Mouse (Mus musculus) embryonic facial prominence, embryonic 10.5 days (tissue): ENCODE results near the gene Gnai1. TPM values are rescaled to one million over a fixed set of nuclear protein-coding genes. Genes with fewer than 3 reads are reported as not detected.
"Not testable (repeated sequence)": the region's sequence is repeated elsewhere in the genome, so short reads cannot be mapped to it uniquely, and the experiment has no call there.

Experiments used
- DNase-seq: peaks from one replicate; pipeline ENCODE4 v3.0.0-alpha.2; 2017; ENCODE audit warnings: low spot score
- H3K27ac ChIP-seq: fragments of 300-500 bp; sonication (generic); replicated peaks from 2 replicates; pipeline ENCODE4 v1.5.1; 2016; ENCODE audit warnings: mild to moderate bottlenecking
- H3K27me3 ChIP-seq: fragments of 300-500 bp; sonication (generic); replicated peaks from 2 replicates; pipeline ENCODE4 v1.6.1; 2016; ENCODE audit warnings: low read depth, mild to moderate bottlenecking; ENCODE audit not compliant: poor library complexity, severe bottlenecking
- H3K36me3 ChIP-seq: fragments of 300-500 bp; sonication (generic); replicated peaks from 2 replicates; pipeline ENCODE4 v1.6.1; 2016; ENCODE audit warnings: mild to moderate bottlenecking, moderate library complexity
- H3K4me1 ChIP-seq: fragments of 300-500 bp; sonication (generic); 2 replicates; pipeline ENCODE4 v1.6.1; 2016
- H3K4me3 ChIP-seq: fragments of 300-500 bp; sonication (generic); 2 replicates; pipeline ENCODE4 v1.5.1; 2016; ENCODE audit warnings: mild to moderate bottlenecking, moderate library complexity
- H3K9me3 ChIP-seq: fragments of 300-500 bp; sonication (generic); 2 replicates; pipeline ENCODE4 v1.6.1; 2016; ENCODE audit warnings: mild to moderate bottlenecking
- WGBS: fragments of 180-500 bp; shearing (Covaris S2); methylation state at CpG from one replicate; pipeline ENCODE4 v1.1.7; 2016; 5-methylcytosine and 5-hydroxymethylcytosine counted together
- polyA plus RNA-seq: library from polyadenylated mRNA; unstranded; fragments of >200 nt; fragmentation: Nextera tagmentation; extraction: Ambion mirVana; gene quantifications from 2 replicates; pipeline ENCODE4 v1.2.1, GENCODE M21; 2016

The Gnai1 gene
- 11.1 and 12.7 TPM in 2 replicates for polyA plus RNA-seq

DNA sequence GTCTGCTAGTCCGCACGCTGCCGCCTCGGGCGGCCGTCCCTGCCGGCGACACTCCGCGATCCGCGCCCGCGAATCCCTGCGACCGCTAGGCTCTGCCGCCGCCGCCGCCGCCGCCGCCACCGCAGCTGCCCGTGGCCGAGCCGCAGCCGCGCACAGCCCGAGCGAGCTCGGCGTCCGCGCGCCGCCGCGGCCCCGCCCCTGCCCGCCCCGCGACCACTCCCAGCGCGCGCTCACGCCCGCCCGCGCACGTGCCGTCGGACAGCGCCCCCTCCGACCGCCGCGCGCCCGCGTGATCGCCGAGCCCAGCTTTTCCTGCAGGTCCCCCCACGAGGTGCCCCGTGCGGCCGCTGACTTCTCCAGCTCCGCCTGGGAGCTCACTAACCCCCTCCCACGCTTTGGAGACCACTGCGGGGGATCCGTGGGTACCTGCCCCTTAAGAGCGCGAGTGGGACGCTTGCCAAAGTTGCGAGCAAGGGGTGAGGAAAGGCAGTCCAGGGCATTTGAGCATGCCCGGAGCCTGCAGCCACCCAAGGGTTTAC, at the start of gene Gnai1:
Gene Gnai1 (minus strand): TSS at position 75 of the 539 bp plus-strand sequence.
- Histone ChIP-seq H3K4me1 (peaks cover 10% of the 10 kb centered on the region), H3K36me3 (no peaks in the 10 kb centered on the region), H3K9me3 (no peaks in the 10 kb centered on the region), H3K27me3 (peaks cover 22% of the 10 kb centered on the region), H3K4me3 (peak within 1 kb of the TSS; percentile 84), H3K27ac (peak within 1 kb of the TSS; percentile 85)
- WGBS = 5% methylated on average over 76 of the region's 76 CpGs
- DNase-seq = peak; percentile 90

DNA sequence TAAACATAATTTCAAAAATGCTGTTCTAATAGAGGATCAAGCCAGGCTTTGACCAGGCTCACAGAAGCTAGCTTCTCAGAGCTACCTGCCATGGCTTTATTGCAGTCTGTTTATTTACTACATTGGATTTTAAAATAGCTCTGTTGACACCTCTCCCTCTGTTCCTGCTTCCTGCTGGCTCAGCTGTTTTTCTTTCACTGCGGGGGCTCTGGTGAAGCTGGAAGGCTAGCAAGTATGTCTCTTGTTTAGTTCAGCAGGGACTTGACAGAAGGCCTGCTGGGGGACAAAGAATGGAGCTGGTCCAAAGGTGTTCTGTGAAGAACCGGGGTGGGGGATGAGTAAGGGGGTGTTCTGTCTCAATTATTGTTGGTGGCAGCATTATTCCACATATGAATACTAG, 7.7 kb upstream of the Gnai1 start:
- H3K27me3 ChIP-seq = no peaks in the 10 kb centered on the region
- no peak overlapping the region for H3K4me3 ChIP-seq
- H3K9me3 ChIP-seq = no peaks in the 10 kb centered on the region
- H3K4me1 ChIP-seq = no peaks in the 10 kb centered on the region
- DNase-seq = no peak
- 11% methylated on average over 2 of the region's 2 CpGs for WGBS
- no peak overlapping the region for H3K27ac ChIP-seq
- H3K36me3 ChIP-seq = no peaks in the 10 kb centered on the region

DNA sequence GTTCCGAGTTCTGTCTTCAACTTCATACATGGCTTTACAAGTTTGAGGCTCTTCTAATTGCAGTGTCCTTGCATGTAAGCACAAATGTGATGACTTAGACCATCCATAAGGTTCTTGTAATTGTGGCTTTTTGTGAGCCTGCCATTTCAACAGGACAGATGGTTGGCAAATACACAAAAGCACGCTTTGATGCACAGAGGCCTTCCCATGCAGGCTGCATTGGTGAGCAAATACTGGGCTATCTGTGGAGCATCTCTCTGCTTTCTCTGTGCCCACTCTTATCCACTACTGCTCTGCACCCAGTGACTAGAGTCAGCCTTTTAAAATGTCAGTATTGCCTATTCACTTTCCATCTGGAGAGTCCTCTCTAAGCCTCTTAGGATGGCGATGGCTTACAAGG, 5.3 kb upstream of the Gnai1 start:
- Histone ChIP-seq H3K27ac (no peak overlapping the region), H3K9me3 (no peaks in the 10 kb centered on the region), H3K4me1 (peaks cover 3% of the 10 kb centered on the region; the same call in 1 of the 2 replicates), H3K27me3 (peaks cover 14% of the 10 kb centered on the region), H3K4me3 (no peak overlapping the region), H3K36me3 (no peaks in the 10 kb centered on the region)
- DNase-seq = no peak
- WGBS = 94% methylated on average over 3 of the region's 3 CpGs

DNA sequence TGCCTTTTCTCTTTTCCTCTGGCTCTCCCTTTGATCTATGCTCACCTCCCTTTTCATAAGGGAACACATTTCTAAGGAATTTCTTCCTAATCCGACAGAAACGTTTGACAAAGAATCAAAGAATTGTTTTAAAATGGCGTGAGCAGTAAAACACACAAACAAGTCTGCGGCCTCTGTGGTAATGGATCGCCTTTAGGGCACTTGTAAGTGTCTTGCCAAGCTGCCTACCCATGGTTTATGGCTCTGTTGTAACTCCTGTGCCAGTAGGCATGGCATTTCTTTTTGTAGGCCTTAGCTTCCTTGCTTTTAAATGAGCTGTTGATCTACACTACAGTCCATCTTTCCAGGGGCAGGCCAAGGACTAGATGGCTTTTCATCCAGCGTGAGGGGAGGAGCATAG, 801 bp upstream of the Gnai1 start:
- Histone ChIP-seq H3K27ac (peak overlapping the region; percentile 82; the same call in 1 of the 2 replicates), H3K4me1 (peaks cover 10% of the 10 kb centered on the region), H3K4me3 (peak overlapping the region; percentile 84), H3K36me3 (no peaks in the 10 kb centered on the region), H3K27me3 (peaks cover 22% of the 10 kb centered on the region), H3K9me3 (no peaks in the 10 kb centered on the region)
- DNase-seq = no peak
- 23% methylated on average over 6 of the region's 6 CpGs for WGBS

DNA sequence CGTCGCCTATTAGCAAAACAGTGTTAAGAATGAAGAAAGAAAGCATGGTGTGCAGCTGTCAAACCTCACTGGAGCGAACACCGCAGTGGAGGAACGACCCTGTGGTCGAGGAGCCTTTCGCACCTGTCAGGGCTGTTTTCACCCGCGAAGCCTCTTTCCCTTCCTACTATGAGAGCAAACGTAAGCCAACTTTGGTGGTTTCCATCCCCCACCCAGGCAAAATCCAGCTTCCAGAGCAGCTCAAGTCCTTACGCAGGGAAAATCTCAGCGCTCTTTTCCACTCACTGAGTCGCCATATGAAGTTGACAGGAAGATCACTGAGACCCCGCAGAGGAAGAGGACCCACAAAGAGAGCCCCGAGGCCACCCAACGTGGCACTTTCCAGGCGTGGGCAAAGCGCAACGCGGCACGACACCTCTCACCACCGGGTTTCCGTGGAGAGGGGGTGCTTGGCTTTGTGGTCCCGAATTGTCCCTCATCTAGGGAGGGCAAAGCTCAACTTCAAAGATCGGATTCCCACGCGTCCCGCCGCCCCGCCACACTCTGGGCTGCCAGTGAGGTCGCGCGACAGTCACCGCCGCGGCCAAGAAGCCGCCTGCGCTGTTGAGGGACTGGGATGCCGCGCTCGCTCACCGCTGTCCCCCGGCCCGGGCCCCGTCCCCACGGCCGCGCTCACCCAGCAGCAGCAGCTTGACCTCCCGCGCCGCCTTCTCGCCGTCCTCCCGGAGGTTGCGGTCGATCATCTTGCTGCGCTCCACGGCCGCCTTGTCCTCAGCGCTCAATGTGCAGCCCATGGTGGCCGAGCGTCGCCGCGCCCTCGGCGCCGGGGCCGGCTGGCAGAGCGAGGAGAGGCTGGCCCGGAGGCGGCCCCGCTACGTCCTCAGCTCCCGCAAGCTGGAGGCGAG, 527 bp downstream of the Gnai1 start:
- peaks cover 22% of the 10 kb centered on the region for H3K27me3 ChIP-seq
- no peaks in the 10 kb centered on the region for H3K9me3 ChIP-seq
- no peaks in the 10 kb centered on the region for H3K36me3 ChIP-seq
- peak overlapping the region; percentile 85 for H3K27ac ChIP-seq
- peaks cover 10% of the 10 kb centered on the region for H3K4me1 ChIP-seq
- peak overlapping the region; percentile 84 for H3K4me3 ChIP-seq
- peak; percentile 48 for DNase-seq
- WGBS = 1% methylated on average over 76 of the region's 76 CpGs

DNA sequence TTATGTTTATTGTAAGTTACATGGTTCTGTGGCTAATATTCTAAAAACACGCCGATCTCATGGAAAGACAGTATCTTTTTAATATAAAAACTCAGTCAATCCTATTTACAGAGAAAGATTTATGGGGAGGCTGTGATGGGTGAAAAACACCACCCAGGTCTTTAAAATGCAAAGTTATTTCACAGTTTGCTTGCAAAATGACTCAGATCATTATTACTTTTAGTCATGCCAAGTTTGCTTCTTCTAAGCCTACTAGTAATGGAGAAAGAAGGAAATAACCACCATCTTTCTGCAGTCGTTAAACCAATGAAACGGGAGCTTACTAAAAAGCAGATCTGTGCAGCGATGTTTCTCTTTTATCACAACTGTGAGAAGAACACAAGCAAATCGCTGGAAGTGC, 1.4 kb downstream of the Gnai1 start:
- no peaks in the 10 kb centered on the region for H3K36me3 ChIP-seq
- H3K27me3 ChIP-seq = peaks cover 22% of the 10 kb centered on the region
- DNase-seq = no peak
- H3K9me3 ChIP-seq = no peaks in the 10 kb centered on the region
- H3K27ac ChIP-seq = no peak overlapping the region
- H3K4me1 ChIP-seq = peaks cover 10% of the 10 kb centered on the region
- H3K4me3 ChIP-seq = peak overlapping the region; percentile 84
- 43% methylated on average over 6 of the region's 6 CpGs for WGBS

DNA sequence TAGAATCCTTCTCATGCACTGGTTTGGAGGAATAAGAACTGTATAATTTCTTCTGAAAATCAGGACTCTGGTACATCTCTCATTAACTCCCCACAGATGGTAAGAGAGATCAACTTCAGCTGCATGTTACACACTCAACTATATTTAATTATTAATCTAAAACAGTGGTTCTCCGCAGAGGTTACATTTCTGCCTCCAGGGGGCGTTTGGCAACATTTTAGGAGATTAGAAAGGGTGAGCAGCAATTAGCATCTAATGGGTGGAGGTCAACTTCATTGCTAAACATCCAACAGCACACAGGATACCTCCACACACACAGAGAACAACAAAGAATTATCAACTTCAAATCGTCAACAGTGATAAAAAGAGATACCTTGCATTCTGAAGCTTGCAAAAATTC, 2.0 kb downstream of the Gnai1 start:
- no peak overlapping the region for H3K4me3 ChIP-seq
- DNase-seq = peak; percentile 46
- H3K27ac ChIP-seq = no peak overlapping the region
- no peaks in the 10 kb centered on the region for H3K9me3 ChIP-seq
- H3K36me3 ChIP-seq = no peaks in the 10 kb centered on the region
- peaks cover 22% of the 10 kb centered on the region for H3K27me3 ChIP-seq
- peaks cover 10% of the 10 kb centered on the region for H3K4me1 ChIP-seq
- 9% methylated on average over 3 of the region's 3 CpGs for WGBS

DNA sequence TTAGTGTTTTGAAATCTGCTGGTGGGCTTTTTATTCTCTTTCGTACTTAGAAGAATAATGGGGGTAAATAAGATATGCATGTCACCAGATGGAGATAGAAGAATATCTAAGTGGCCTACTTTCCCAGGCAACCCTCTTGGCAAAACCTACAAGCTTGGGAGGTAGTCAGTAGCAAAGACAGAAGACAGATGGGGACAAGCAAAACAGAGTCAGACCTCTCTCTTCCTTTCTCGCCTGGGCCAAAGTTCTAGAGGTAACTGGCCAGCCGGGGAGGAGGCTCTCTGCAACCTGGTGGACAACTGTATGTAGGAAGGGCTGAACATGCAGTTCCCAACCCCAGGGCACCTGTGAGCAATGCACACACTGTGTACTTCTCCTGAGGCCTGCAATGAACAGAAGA, 12.9 kb downstream of the Gnai1 start:
- H3K9me3 ChIP-seq = 0 out of 2 replicates have a peak, but pooled peaks cover 7% of the 10 kb centered on the region
- H3K36me3 ChIP-seq = no peaks in the 10 kb centered on the region
- WGBS = 93% methylated on average over 3 of the region's 3 CpGs
- H3K27me3 ChIP-seq = no peaks in the 10 kb centered on the region
- H3K4me1 ChIP-seq = no peaks in the 10 kb centered on the region
- no peak for DNase-seq
- H3K27ac ChIP-seq = no peak overlapping the region
- H3K4me3 ChIP-seq = no peak overlapping the region

DNA sequence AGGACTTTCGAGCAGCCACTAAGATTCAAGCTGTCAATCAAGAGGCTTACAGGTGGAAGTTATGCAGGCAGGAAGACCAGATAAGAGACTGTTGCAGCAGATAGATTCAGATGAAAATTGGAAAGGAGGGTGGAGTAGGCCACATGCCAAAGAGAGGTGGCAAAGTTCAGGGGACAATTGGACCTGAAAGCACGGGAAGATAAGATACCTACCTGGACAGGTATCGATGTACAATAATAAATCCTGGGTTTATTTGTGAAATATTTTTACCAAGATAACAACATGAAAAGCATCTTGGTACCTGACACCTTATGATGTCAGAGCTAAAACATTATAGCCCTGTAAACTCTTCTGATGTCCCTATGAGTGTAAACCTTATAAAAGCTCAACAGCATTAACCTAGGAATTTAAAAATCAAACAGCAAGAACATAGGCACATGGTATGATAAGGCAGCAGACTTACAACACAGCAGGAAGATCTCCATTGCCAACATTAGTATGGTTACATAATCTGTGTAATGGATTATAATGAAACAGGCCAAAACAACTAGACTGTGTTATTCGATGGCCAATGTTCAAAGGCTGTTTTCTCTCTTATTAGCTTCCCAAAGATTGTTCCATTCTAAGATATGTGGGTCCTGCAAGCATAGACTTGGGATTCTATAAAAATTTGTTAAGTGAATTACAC, 16.6 kb downstream of the Gnai1 start:
- no peaks in the 10 kb centered on the region for H3K27me3 ChIP-seq
- H3K36me3 ChIP-seq = no peaks in the 10 kb centered on the region
- no peak overlapping the region for H3K27ac ChIP-seq
- WGBS = 90% methylated on average over 4 of the region's 4 CpGs
- no peaks in the 10 kb centered on the region for H3K4me1 ChIP-seq
- DNase-seq = no peak
- H3K4me3 ChIP-seq = no peak overlapping the region
- 0 out of 2 replicates have a peak, but pooled peaks cover 7% of the 10 kb centered on the region for H3K9me3 ChIP-seq

DNA sequence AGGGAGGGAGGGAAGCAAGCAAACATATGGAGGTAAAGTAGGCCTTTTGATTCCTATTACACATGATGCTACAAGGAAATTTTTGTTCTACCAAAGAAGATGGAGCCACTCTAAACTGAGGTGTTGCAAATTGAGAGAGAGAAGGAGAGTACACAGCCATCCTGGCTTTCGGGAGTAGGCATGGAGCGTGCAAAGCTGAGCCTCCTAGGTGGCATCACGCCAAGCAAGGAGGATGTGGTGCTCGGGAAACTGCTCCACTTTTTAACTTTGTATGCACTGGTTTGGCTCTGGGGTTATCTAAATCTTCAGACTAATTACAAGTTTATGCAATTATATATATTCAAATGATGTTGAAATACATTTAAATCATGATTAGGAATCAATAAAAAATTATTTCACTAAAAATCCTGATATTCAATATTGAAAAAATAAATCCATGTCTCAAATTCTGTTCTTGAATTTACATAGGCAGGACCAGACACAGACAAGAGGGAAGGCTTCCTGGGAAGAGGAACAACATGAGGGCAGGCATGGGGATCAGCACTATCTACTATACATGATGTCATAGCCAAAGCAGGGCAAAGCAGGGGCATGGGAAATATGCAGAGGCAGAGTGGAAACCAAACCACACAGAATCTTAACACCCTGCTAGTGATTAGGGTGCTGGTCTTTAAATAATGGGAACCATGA, 17.2 kb downstream of the Gnai1 start:
- Histone ChIP-seq H3K4me3 (no peak overlapping the region), H3K27ac (no peak overlapping the region), H3K9me3 (0 out of 2 replicates have a peak, but pooled peaks cover 7% of the 10 kb centered on the region), H3K27me3 (no peaks in the 10 kb centered on the region), H3K36me3 (no peaks in the 10 kb centered on the region), H3K4me1 (no peaks in the 10 kb centered on the region)
- DNase-seq = no peak
- 93% methylated on average over 4 of the region's 4 CpGs for WGBS

DNA sequence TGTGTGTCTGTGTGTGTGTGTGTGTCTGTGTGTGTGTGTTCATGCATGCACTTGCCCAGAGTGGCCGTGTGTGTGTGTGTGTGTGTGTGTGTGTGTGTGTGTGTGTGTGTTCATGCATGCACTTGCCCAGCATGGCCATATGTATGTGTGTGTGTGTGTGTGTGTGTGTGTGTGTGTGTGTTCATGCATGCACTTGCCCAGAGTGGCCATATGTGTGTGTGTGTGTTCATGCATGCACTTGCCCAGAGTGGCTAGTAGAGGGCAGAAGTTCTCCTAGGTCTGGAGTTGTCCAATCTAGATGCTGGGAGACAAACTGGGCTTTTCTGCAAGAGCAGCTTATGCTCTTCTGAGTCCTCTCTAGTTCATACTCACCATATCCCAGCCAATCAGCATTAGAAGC, 18.3 kb downstream of the Gnai1 start:
- not testable (repeated sequence) for H3K27me3 ChIP-seq, DNase-seq, H3K4me3 ChIP-seq, H3K9me3 ChIP-seq, H3K27ac ChIP-seq, H3K36me3 ChIP-seq, H3K4me1 ChIP-seq
- WGBS = 60% methylated on average over 1 of the region's 1 CpGs

DNA sequence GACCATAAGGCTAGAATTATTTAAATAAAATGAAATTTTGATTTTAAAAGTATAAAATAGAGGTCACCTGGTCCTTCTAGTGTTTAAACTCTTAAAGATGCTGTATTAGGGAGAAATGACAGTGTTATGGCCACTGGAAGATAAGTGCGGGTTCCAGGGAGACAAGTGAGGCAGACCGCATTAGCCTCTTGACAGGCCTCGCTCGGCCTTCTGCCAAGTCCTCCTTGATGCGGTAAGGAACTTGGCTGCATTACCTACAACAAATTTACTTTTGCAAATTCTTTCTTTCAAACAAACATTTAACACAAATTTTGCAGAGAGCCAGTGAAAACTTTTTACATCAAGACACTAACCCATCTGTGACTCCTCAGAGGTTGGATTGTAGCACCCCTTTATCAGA, 27.9 kb downstream of the Gnai1 start:
- Histone ChIP-seq H3K27ac (no peak overlapping the region), H3K9me3 (no peaks in the 10 kb centered on the region), H3K27me3 (no peaks in the 10 kb centered on the region), H3K4me1 (no peaks in the 10 kb centered on the region), H3K4me3 (no peak overlapping the region), H3K36me3 (no peaks in the 10 kb centered on the region)
- DNase-seq = no peak
- WGBS = 98% methylated on average over 5 of the region's 5 CpGs
